Mouse (Mus musculus): ENCODE results near the gene Gm8138. TPM values are rescaled to one million over a fixed set of nuclear protein-coding genes. Genes with fewer than 3 reads are reported as not detected.
"Not testable (repeated sequence)": the region's sequence is repeated elsewhere in the genome, so short reads cannot be mapped to it uniquely, and the experiment has no call there.

Gene Gm8138
- not detected in 2 replicates for polyA plus RNA-seq (2015; fragmentation: Nextera tagmentation; extraction: Ambion mirVana)

DNA sequence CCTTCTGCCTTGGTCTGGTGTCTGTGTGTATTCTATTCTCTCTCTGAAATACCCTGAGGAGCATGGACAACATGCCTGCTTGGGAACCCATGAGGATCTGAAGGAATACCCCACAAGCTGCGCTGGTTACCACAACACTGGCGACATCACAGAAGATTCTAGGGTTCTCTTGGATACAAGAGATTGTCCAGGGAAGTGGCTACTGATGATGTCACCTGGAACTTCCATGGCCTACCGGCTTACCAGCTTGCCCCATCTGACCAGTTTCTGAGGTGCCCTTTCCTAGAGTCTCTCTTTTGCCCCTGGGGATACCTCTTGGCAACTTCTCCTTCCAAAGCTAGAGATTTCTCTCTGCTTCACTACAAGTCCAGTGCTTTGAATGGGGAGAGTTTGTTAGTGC, at the start of gene Gm8138:
TSS of gene Gm8138 (minus strand) at position 101 of the 400 bp plus-strand sequence.
- not testable (repeated sequence) for H3K9ac ChIP-seq; H3K27ac ChIP-seq; H3K36me3 ChIP-seq; H3K4me1 ChIP-seq; ATAC-seq (ENCODE audit: insufficient number of reproducible peaks, insufficient read depth, low FRiP score, low TSS enrichment, low read depth); H3K4me2 ChIP-seq; H3K27me3 ChIP-seq; H3K9me3 ChIP-seq; H3K4me3 ChIP-seq
- WGBS = no CpG with 5 or more reads among the region's 3 CpGs

DNA sequence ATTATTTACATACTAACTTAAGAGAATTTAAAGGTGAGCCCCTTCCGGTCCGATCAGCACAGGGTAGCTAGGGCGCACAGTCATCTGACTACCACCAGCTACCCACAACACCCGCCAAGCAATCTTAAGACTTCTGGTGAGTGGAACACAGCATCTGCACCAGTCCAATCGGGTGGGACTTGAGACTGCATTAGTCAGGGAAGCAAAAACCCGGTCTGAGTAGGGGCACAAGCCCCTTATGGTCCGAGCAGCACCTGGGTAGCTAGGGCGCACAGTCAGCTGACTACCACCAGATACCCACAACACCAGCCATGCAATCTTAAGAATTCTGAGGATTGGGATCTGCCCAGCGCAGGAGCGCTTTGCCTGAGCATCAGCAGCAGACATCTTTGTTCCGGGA, 54.4 kb downstream of the Gm8138 start:
- H3K27ac ChIP-seq; H3K27me3 ChIP-seq; H3K4me3 ChIP-seq; H3K4me2 ChIP-seq; H3K4me1 ChIP-seq; H3K9me3 ChIP-seq; H3K36me3 ChIP-seq; H3K9ac ChIP-seq; ATAC-seq (ENCODE audit: insufficient number of reproducible peaks, insufficient read depth, low FRiP score, low TSS enrichment, low read depth): not testable (repeated sequence)
- WGBS = 88% methylated on average over 11 of the region's 11 CpGs

Other genes with a start within 250 kb of the Gm8138 start
- gene Gm7233, start 236.5 kb downstream of the Gm8138 start, polyA plus RNA-seq (2015; fragmentation: Nextera tagmentation; extraction: Ambion mirVana) = not detected in 2 replicates
- not detected in 2 replicates for gene Gm8122, start 181.0 kb downstream of the Gm8138 start, polyA plus RNA-seq (2015; fragmentation: Nextera tagmentation; extraction: Ambion mirVana)
- gene Gm8126, start 157.7 kb downstream of the Gm8138 start, polyA plus RNA-seq (2015; fragmentation: Nextera tagmentation; extraction: Ambion mirVana) = not detected in 2 replicates
- gene Gm9732, start 141.3 kb downstream of the Gm8138 start, polyA plus RNA-seq (2015; fragmentation: Nextera tagmentation; extraction: Ambion mirVana) = not detected in 2 replicates
- gene Gm8127, start 122.5 kb downstream of the Gm8138 start, polyA plus RNA-seq (2015; fragmentation: Nextera tagmentation; extraction: Ambion mirVana) = not detected in 2 replicates
- gene 1700001F09Rik, start 68.5 kb downstream of the Gm8138 start, polyA plus RNA-seq (2015; fragmentation: Nextera tagmentation; extraction: Ambion mirVana) = not detected in 2 replicates
- gene Gm5799, start 127.2 kb upstream of the Gm8138 start, polyA plus RNA-seq (2015; fragmentation: Nextera tagmentation; extraction: Ambion mirVana) = not detected in 2 replicates
- not detected in 2 replicates for gene Gm17654, start 162.8 kb upstream of the Gm8138 start, polyA plus RNA-seq (2015; fragmentation: Nextera tagmentation; extraction: Ambion mirVana)
- not detected in 2 replicates for gene Gm10375, start 191.7 kb upstream of the Gm8138 start, polyA plus RNA-seq (2015; fragmentation: Nextera tagmentation; extraction: Ambion mirVana)

Measured in embryonic facial prominence, embryonic 13.5 days (tissue).